Mouse (Mus musculus): ENCODE measurements around the gene Mical3.

GRCm38 (mm10) chr6:121033250-121033649, 97.5 kb downstream of the Mical3 start:
- no peak for TF ChIP-seq CTCF (IDR thresholded peaks at IDR 0.05)
- no peak for TF ChIP-seq POLR2A (IDR thresholded peaks at IDR 0.05; ENCODE audit: insufficient read depth, low read depth, low read length)
- TF ChIP-seq EP300 (IDR thresholded peaks at IDR 0.05; ENCODE audit: insufficient read depth, low read depth, low read length), result no peak
